Mouse (Mus musculus): ENCODE data around the gene Ppox.
"Not testable (repeated sequence)": the region's sequence is repeated elsewhere in the genome, so short reads cannot be mapped to it uniquely, and the experiment has no call there.

The Ppox gene

DNA sequence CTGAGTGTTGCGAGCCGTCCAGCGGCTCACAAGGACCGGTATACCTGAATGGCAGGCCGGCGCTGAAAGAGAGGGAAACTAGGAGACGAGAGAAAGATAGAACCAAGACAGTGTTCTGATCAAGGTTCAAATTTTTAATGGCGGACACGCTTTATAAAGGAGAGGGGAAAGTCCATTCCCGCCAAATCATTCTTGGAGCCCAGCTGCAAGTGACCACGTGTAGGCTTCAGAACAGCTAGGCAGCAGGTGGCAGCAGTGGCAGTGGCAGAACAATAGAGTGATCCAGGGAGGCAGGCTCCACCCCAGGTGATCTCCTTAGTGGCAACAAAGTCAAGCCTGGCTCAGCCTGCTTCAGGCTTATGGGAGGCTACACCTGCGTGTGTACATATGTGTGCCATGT, 39.0 kb downstream of the Ppox start:
- DNase-seq (ENCODE audit: low read depth), result not testable (repeated sequence)

DNA sequence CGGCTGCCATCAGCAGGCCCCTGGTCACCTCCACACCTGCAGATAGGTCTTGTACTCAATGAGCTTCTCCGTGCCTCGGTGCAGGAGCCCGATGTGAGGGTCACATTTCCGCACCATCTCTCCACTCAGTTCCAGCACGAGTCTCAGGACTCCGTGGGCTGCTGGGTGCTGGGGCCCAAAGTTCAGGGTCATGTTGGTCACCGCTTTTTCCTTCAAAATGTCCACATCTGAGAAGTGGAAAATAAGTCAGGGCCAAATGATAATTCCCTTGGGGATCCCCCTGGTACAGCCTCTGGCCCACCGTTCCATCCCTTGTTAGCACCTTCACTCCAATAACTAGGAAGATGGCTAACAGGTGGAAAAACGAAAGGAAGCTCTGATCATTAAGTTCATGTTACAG, 40.1 kb downstream of the Ppox start:
- no peak for DNase-seq (ENCODE audit: low read depth)

DNA sequence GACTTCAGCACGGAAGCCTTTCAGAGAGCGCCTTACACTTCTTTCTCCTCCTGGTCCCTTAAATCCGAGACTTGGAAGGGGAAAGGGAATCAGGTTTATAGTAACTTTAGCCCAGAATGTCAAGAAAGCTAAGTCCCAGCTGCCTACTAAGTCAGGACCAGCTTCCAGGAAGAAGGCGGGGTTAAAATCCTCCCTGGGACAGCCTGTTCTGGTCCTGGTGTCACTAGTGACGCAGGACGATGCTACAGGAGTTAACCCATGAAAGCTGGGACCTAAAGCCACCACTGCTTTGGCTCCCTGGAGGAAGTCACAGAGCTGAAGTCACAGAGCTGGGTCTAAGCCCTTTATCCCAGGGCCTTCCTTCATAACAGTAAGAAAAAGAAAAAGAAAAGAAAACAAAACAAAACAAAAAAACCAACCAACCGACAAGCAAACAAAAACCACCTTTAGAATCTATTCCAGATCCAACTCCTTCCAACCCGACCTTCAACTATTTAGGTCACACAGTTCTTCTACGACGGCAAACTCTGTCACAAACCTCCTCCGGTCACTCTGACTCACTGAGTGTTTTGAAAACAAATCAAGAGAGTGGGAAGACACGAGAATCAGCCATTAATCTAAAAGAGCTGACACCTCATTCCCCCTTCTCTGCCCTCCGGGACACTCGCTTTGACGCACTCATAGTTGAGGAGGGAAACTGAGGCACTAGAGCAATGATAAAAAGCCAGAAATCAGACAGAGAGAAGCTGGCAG, 40.8 kb downstream of the Ppox start:
- DNase-seq (ENCODE audit: low read depth), result no peak

DNA sequence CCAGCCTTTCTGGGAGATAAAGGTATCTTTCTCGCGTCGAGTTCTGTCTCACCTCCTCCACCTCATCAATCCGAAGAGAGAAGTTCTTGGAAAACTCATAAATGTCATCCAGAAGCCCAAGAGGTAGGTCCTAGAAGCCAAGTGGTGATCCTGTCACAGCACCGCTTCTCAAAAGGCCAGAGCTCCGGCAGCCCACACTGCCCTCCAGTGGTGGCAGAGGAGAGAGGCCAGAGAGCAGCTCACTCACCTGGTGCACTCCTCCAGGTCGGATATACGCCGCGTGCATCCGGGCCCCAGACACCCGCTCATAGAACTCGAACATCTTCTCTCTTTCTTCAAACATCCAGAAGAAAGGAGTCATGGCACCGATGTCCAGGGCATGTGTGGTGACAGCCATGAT, 42.5 kb downstream of the Ppox start:
- no peak for DNase-seq (ENCODE audit: low read depth)

DNA sequence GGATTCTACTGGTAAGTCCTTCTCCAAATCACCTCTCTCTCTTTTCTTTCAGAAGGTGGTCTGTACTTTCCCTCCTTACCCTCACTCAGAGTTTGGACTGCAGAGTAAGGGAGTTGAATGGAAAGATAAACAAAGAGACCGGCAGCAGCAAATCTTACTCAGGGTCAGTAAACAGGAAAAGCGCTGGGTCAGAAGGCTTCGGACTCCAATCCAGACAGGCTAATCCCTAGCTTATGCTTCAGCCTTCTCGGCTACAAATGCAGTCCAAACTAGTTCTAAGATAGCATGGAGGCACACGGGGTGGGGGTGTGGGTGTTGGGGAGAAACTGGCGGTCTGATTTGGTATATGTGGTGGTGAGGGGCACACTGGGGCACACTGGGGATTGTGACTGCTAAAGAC, 43.5 kb downstream of the Ppox start:
- no peak for DNase-seq (ENCODE audit: low read depth)

DNA sequence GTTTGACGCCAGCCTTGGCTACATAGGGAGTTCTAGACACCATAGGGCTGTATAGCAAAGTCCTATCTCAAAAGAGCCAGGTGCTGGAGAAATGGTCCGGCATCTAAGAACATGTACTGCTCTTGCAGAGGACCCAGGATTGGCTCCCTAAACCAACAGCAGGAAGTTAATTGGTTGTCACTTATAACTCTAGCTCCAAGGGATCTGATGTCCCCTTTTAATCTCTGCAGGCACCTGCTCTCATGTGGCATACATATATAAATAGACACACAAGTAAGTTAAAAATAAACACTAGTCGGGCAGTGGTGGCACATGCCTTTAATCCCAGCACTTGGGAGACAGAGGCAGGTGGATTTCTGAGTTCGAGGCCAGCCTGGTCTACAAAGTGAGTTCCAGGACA, 45.2 kb downstream of the Ppox start:
- no peak for DNase-seq (ENCODE audit: low read depth)

DNA sequence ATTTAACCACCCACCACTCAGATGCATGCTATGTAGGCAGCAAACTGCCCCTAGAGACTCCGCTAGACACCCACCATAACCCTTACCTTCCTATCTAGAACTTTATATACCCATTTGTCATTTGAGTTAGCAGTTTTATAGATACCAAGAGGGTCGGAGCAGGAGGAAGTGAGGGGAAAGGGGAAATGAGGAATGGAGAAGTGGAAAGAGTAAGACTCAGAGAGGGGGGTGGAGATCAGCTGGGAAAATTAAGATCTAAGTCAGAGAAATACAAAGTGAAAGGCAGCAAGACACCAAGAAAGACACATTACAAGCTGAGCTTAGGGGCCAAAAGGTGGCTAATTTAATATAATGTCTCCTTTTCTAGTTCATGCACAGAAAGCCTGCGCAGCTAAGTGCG, 46.4 kb downstream of the Ppox start:
- DNase-seq (ENCODE audit: low read depth), result no peak

DNA sequence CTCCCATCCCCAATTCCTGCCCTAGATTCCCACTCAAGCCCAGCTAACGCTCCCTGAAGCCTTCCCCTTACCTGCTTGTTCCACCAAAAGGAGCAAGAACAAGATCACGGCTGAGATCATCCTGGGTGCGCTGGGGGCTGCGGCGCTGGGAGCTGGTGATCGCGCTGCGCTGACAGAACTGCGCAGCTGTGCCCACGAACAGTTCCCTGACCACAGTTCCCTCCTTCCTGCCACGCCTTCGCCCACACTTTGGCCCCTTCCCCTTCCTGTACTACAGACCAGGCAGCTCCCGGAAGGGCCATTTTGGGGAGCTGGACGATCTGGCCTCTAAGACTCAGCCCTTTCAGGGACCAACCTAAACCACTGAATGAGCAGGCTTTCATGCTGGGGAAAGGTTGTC, 46.9 kb downstream of the Ppox start, which contains the start of gene Fcer1g:
Fcer1g (minus strand) TSS at position 240 of the 400 bp plus-strand sequence.
- no peak for DNase-seq (ENCODE audit: low read depth)

DNA sequence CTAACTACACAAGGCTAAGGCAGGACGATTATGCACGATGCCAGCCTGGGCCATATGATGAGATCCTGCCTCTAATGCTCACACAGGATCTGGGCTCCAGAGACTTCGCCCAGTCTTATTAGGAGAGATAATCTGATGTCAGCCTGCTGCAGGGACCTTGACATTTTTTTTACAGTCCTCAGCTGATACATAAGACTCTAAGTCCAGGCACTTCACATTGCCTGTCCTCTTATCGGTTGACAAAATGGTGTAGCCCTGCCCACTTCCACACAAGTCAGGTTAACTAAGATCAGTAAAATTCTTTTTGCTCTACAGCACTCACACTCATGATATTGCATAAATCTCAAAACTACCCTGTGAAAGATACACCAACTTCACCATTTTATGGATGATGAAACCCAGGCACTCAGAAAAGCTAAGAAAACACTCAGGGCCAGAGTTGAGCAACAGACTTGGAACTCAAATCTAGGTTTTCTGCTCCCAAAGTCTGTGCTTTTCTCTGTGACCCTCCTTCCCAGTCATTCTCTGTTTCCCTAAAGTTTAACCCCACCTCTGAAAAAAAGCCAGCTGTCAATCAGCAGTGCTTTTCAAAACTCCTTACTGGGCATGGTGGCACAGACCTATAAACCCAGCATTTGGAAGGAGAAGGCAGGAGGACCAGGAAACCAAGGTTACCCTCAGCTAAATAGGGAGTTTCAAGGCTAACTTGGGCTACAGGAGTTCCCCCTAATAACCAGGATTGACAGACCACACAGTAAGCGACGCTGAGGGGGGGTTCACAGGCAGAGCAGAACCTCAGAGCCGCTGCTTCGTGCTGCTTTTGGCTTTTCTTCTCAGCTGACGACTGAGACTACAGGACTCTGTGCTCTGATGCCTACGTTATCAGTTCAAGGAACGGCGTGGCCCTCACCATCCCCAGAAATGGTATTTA, 47.9 kb downstream of the Ppox start:
- DNase-seq (ENCODE audit: low read depth), result no peak

DNA sequence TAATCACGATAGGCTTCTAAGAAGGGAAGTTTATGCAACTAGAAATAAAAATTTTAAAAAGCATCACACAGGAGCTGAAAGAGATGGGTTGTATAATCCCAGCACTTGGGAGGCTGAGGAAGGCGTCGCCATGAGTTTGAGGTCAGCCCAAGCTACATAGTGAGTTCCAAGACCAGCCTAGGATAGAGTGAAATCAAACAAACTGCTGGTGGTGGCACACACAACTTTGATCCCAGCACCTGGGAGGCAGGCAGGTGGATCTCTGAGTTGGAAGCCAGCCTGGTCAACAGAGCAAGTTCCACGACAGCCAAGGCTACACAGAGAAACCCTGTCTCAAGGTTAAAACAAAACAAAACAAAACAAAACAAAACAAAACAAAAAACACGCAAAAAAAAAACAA, 48.6 kb downstream of the Ppox start:
- DNase-seq (ENCODE audit: low read depth), result no peak

DNA sequence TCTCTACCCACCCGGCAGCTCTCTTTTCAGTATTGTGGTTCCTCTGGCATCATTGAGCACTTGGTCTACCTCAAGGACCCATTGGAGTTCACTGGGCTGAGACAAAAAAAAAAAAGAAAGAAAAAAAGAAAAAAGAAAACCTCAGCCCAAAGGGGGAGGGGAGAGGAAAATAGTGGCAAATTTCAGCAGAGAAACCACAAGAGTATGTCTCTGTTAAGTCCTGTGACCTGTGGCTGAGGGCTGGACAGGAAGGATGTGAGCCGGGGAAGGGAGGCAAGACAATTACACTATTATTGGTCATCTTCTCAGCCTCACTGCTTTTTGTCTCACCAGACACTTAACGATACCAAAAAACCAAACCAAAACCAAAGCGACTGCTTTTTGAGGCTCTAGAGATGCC, 49.1 kb downstream of the Ppox start:
- DNase-seq (ENCODE audit: low read depth), result no peak

DNA sequence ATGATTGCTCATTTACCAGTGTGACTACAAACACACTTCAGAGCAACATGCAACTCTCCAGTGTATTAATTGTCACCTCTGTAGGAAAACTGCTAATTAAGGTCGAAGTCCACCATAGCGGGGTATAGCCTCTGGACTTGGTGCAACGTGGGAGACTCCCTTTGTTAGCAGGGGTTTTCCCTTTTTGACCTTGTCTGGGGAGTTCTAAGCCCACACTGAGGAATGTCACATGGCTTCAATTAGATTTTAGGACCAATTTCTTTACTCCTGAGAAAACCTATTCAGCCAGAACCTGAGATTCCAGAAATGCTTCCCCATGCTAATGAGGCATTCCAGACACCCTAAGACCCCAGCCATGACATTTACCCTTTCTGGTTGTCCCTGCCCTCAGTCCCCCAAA, 50.8 kb downstream of the Ppox start:
- DNase-seq (ENCODE audit: low read depth), result no peak

DNA sequence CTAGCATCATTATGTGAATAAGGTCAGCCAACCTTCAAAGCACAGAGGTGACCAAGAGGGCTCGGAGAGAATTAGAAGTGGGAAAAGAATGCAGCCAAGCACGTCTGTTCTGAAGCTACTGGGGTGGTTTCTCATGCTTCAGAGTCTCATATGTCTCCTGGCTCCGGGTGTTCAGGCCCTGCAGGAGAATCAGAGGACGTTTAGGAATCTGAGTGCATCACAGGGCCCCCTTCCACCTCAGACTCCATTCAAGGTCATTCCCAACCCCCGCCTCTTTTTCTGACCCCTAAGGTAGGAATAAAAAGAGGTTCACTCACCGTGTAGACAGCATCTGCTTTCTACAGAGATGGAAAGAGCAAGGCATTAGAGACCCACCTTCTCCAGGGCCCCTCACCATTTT, 51.2 kb downstream of the Ppox start:
- DNase-seq (ENCODE audit: low read depth), result no peak

DNA sequence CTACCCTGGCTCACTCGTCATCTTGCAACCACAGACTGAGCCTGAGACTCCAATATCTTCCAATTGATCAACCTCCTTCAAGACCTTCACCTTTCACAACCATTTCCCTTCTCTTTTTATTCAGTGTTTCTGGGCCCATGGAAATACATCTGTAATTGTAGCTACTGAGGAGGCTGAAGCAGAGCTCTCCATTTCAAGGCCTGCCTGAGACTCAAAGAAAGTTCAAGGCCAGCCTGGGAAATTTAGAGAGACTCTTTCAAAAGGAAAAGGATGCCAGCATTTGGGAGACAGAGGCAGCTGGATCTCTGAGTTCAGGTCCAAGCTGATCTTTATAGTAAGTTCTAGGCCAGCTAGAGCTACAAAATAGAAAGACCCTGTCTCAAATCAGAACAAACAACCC, 53.1 kb downstream of the Ppox start:
- no peak for DNase-seq (ENCODE audit: low read depth)

DNA sequence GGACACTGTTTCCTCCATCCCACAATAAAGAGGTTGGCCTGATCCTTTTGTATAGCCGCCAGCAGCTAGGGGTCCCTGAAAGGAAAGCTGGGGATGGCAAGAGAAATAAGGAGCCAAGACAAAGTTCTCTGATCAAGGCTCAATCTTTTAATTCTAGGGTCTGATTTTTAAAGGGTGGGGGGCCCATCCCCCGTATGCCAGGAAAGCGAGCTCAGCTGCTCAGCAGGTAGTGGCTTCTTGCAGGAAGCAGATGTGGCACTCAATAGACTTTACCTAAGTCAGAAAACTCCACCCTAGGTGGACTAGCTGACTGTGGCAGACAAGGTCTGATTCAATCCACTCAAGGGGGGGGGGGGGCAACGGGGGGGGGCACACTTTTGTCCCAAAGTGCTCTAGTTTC, 54.2 kb downstream of the Ppox start:
- DNase-seq (ENCODE audit: low read depth), result no peak

All from fibroblast of lung, adult 2 months (primary cell).